Mouse (Mus musculus): ENCODE measurements around the gene Trim17. TPM values are rescaled to one million over a fixed set of nuclear protein-coding genes. Genes with fewer than 3 reads are reported as not detected.
A peak's percentile ranks its signal among the peaks of the same experiment; 100 is the strongest.

Gene Trim17
- polyA plus RNA-seq, 1 experiment from 2014 or later, result 0.16 TPM

DNA sequence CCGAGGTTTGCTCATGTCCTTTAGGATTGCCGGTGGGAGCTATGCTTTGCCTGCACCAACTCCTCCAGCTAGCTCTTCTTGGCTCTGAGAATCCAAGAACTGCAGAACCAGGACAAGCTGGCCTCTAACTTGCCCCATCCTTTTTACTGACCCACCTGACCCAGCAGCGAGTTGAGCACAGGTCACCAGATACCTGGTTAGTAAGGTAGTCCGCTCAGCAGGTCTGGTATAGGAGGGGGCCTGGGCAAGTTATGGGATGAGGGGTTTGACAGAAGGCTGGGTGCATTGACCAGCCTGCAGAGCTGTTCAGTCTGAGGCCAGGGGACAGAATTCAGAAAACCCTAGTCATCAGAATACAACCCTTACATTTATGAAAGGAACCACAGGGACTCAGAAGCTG, 25.4 kb upstream of the Trim17 start:
- Histone ChIP-seq H3K27me3 (replicated peaks) (no peaks in the 10 kb centered on the region), H3K9ac (no peak overlapping the region), H3K4me2 (replicated peaks) (no peak overlapping the region), H3K27ac (no peak overlapping the region), H3K4me3 (replicated peaks) (no peak overlapping the region), H3K36me3 (peaks cover 21% of the 10 kb centered on the region), H3K9me3 (no peaks in the 10 kb centered on the region), H3K4me1 (replicated peaks) (0 out of 2 replicates have a peak, but pooled peaks cover 10% of the 10 kb centered on the region)
- 74% methylated on average over 3 of the region's 4 CpGs for whole genome bisulfite sequencing
- ATAC-seq, result no peak

DNA sequence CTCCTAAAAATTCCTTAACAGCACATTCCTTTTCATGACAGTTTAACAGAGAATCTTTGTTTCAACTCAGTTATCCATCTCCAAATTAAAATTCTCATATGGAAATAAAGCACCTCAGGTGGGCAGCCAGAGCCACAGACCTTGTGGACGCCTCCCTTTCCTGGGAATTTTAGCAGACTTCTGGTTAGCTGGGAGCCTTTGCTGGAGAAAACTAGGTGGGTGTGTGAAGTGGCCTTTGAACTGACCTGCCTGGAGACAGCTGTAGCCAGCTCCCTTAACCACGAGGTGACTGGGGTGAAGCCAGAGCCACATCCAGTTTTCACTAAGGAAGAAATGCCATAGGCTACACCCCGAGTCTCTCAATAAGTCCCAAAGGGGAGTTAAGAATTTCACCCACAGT, 24.8 kb upstream of the Trim17 start:
- Histone ChIP-seq H3K9ac (no peak overlapping the region), H3K9me3 (no peaks in the 10 kb centered on the region), H3K27ac (no peak overlapping the region), H3K4me1 (replicated peaks) (0 out of 2 replicates have a peak, but pooled peaks cover 10% of the 10 kb centered on the region), H3K4me3 (replicated peaks) (no peak overlapping the region), H3K27me3 (replicated peaks) (no peaks in the 10 kb centered on the region), H3K36me3 (peaks cover 21% of the 10 kb centered on the region), H3K4me2 (replicated peaks) (no peak overlapping the region)
- no peak for ATAC-seq
- whole genome bisulfite sequencing, result 41% methylated on average over 3 of the region's 3 CpGs

DNA sequence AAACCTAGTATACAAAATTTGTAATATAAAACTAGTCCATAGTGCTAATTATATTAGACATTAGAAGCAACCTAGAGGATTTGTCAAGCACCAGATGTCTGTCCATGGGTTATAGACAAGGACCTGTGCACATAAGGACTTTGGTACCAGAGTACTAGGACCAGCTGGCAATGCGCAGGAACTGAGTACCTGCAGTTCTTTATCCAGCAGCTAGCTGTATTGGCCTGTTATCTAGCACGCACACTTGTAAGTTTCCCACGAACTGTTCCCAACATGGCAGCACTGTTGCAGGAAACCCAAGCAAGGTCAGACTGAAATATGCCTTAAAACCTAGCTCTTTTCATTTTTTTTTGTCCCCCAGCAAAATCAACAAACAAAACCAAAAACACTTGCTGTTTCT, 24.2 kb upstream of the Trim17 start:
- Histone ChIP-seq H3K9ac (no peak overlapping the region), H3K4me3 (replicated peaks) (no peak overlapping the region), H3K4me1 (replicated peaks) (0 out of 2 replicates have a peak, but pooled peaks cover 10% of the 10 kb centered on the region), H3K27ac (no peak overlapping the region), H3K36me3 (peaks cover 21% of the 10 kb centered on the region), H3K9me3 (no peaks in the 10 kb centered on the region), H3K27me3 (replicated peaks) (no peaks in the 10 kb centered on the region), H3K4me2 (replicated peaks) (no peak overlapping the region)
- WGBS, result 82% methylated on average over 3 of the region's 3 CpGs
- no peak for ATAC-seq

DNA sequence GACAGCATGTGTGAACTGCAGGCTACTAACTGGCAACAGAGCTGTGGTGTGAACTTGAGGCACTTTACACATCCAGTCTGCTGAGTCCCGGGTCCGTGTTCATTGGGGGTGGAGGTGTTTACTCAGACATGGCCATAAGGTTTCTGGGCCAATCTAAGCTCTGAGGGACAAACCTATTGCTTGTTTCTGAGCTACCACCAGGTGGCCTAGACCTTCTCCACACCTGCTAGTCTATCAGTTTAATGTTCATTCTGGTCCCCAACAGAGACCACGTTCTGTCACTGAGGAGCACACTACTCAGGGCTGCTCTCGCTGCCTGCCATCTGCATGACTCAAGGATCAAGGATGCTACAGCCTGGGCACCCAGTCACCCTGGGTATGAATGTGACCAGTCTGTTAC, 22.9 kb upstream of the Trim17 start:
- H3K4me1 ChIP-seq (replicated peaks), result 0 out of 2 replicates have a peak, but pooled peaks cover 10% of the 10 kb centered on the region
- no peaks in the 10 kb centered on the region for H3K27me3 ChIP-seq (replicated peaks)
- 56% methylated on average over 4 of the region's 4 CpGs for WGBS
- ATAC-seq, result no peak
- H3K4me3 ChIP-seq (replicated peaks), result no peak overlapping the region
- H3K4me2 ChIP-seq (replicated peaks), result no peak overlapping the region
- peaks cover 21% of the 10 kb centered on the region for H3K36me3 ChIP-seq
- no peaks in the 10 kb centered on the region for H3K9me3 ChIP-seq
- H3K27ac ChIP-seq, result no peak overlapping the region
- no peak overlapping the region for H3K9ac ChIP-seq

DNA sequence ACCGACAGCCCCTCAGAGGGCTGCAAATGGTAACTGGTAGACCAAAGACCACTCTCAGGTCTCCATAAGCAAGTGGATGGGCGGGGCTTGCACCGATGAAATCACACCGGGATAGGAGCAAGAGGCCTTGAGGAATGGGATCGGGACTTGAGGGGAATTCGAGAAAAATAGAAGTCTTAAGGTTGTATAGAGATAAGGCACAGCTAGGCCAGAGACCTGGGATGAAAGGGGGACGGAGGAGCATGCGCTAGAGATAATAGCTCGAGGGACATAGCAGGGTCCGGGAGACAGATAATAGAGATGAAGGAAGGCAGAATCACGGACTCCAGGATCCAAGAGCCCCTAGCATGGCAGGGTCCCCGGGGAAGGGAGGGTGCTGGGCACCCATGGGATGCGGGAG, 16.6 kb upstream of the Trim17 start:
- Histone ChIP-seq H3K4me1 (replicated peaks) (peaks cover 15% of the 10 kb centered on the region), H3K4me2 (replicated peaks) (peak overlapping the region; percentile 84)

DNA sequence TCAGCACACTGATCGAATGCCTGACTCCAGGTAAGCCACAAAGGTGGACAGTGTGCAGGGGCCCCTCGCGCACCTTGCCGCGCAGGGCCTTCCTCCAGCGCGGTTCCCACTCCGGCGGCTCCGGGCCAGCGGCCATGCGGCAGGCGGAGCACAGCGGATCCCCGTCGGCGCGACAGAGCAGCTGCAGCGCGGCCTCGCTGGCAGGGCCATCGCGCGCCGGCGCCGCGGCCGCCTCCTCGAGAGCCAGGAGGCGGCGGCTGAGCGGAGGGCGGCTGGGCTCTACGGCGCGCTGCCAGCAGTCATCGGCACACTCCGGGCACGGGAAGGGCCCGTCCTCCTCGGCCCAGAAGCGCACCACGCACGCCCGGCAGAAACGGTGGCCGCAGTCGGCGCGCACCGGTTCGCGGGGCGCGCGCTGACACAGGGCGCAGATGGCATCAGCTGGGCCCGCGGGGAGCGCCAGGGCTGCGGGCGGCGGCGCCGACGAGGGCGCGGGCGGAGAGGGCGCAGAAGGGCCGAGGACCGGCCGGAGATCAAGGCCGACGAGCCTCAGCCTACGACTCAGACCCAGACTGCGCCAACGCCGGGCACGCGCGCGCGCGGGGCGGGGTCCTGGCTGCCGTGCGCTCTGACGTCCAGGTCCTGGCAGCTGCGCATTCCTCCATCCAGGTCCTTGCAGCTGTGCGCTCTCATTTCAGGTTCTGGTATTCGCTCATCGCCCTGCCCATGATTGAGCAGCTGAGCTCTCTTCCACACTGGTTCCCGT, 16.0 kb upstream of the Trim17 start, which contains the start of gene Rnf187:
Rnf187 (minus strand) TSS at position 595 of the 766 bp plus-strand sequence.
- WGBS, result under 1% methylated on average over 92 of the region's 95 CpGs
- peak within 1 kb of the TSS; percentile 97 for H3K9ac ChIP-seq

More for the DNA sequence above, 16.6 kb upstream of the Trim17 start:
- H3K9ac ChIP-seq, result peak overlapping the region; percentile 97
- no peaks in the 10 kb centered on the region for H3K9me3 ChIP-seq
- H3K27ac ChIP-seq, result peak overlapping the region; percentile 94
- peaks cover 12% of the 10 kb centered on the region for H3K36me3 ChIP-seq
- H3K4me3 ChIP-seq (replicated peaks), result peak overlapping the region; percentile 100
- no peaks in the 10 kb centered on the region for H3K27me3 ChIP-seq (replicated peaks)
- under 1% methylated on average over 13 of the region's 13 CpGs for WGBS
- ATAC-seq, result 0 out of 2 replicates have a peak, but pooled peaks have one; percentile 7

DNA sequence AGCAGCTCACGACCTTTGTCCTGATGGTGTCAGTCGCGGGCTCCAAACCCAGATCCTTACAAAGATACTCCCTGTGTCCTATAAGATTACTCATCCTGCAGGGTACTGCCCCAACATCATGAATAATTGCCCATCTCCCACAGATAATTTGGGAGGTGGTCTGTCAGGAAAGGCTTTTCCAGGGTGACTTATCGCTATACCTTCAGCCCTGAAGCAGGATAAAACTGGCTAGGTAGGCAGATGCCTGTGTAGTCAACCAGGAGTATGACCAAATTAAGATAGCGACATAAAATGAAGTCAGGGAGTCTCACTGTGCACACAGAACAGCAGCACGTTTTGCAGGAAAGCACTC, 15.4 kb upstream of the Trim17 start:
- H3K36me3 ChIP-seq, result 0 out of 2 replicates have a peak, but pooled peaks cover under 1% of the 10 kb centered on the region
- WGBS, result 12% methylated on average over 6 of the region's 6 CpGs
- H3K27me3 ChIP-seq (replicated peaks), result no peaks in the 10 kb centered on the region
- H3K9ac ChIP-seq, result peak overlapping the region; percentile 97
- H3K9me3 ChIP-seq, result no peaks in the 10 kb centered on the region
- 0 out of 2 replicates have a peak, but pooled peaks have one; percentile 5 for ATAC-seq
- peak overlapping the region; percentile 84 for H3K4me2 ChIP-seq (replicated peaks)
- peak overlapping the region; percentile 100 for H3K4me3 ChIP-seq (replicated peaks)
- H3K27ac ChIP-seq, result peak overlapping the region; percentile 94
- H3K4me1 ChIP-seq (replicated peaks), result peaks cover 15% of the 10 kb centered on the region

More for the DNA sequence above, 16.0 kb upstream of the Trim17 start, which contains the start of gene Rnf187:
- no peaks in the 10 kb centered on the region for H3K9me3 ChIP-seq
- peak; percentile 98 for ATAC-seq
- H3K4me3 ChIP-seq (replicated peaks), result peak within 1 kb of the TSS; percentile 100
- H3K36me3 ChIP-seq, result peaks cover 6% of the 10 kb centered on the region
- H3K27ac ChIP-seq, result peak within 1 kb of the TSS; percentile 94
- H3K4me1 ChIP-seq (replicated peaks), result peaks cover 15% of the 10 kb centered on the region
- no peaks in the 10 kb centered on the region for H3K27me3 ChIP-seq (replicated peaks)
- H3K4me2 ChIP-seq (replicated peaks), result peak within 1 kb of the TSS; percentile 84

DNA sequence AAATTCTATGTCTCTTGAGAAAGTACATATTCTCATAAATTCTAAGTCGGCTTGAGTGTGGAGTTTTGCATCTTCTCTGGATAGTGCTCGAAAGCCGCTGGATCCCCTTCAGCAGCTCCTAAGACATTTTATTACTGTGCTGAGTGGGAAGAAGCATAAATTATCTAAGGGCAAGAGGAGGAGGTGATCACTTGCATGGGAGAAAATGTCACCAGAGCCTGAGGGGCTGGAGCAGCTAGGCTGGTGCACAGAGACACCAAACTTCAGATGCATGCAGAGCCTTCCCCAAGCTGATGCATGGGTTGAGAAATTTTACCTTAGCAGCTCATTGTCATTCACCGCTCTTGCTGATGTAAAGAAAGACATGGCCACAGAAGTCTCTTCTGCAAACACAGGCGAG, 10.3 kb upstream of the Trim17 start:
- WGBS, result 69% methylated on average over 5 of the region's 5 CpGs
- no peaks in the 10 kb centered on the region for H3K9me3 ChIP-seq
- no peak overlapping the region for H3K9ac ChIP-seq
- no peak for ATAC-seq
- no peaks in the 10 kb centered on the region for H3K36me3 ChIP-seq
- H3K27me3 ChIP-seq (replicated peaks), result no peaks in the 10 kb centered on the region
- H3K4me2 ChIP-seq (replicated peaks), result no peak overlapping the region
- H3K4me3 ChIP-seq (replicated peaks), result no peak overlapping the region
- no peak overlapping the region for H3K27ac ChIP-seq
- peaks cover 4% of the 10 kb centered on the region; the same call in 1 of the 2 replicates for H3K4me1 ChIP-seq (replicated peaks)

DNA sequence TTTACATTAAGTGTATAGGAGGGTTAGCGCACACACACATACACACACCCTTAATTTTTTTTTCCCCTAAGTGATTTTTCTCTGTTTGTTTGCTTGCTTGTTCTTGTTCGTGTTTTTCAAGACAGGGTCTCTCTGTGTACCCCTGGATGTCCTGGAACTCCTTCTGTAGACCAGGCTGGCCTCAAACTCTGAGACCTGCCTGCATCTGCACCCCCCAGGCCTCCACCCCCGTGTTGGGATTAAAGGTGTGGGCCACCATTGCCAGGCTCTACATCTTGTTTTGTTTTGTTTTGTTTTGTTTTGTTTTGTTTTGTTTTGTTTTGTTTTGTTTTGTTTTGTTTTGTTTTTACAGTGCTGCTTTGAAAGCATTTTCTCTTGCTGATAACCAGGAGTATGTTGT, 7.2 kb upstream of the Trim17 start:
- WGBS, result 78% methylated on average over 3 of the region's 3 CpGs
- H3K27ac ChIP-seq, result no peak overlapping the region
- H3K4me2 ChIP-seq (replicated peaks), result no peak overlapping the region; the same call in 1 of the 2 replicates
- H3K4me1 ChIP-seq (replicated peaks), result peaks cover 4% of the 10 kb centered on the region; the same call in 1 of the 2 replicates
- no peaks in the 10 kb centered on the region for H3K27me3 ChIP-seq (replicated peaks)
- H3K36me3 ChIP-seq, result no peaks in the 10 kb centered on the region
- ATAC-seq, result no peak
- no peak overlapping the region for H3K4me3 ChIP-seq (replicated peaks)
- no peak overlapping the region for H3K9ac ChIP-seq
- no peaks in the 10 kb centered on the region for H3K9me3 ChIP-seq

DNA sequence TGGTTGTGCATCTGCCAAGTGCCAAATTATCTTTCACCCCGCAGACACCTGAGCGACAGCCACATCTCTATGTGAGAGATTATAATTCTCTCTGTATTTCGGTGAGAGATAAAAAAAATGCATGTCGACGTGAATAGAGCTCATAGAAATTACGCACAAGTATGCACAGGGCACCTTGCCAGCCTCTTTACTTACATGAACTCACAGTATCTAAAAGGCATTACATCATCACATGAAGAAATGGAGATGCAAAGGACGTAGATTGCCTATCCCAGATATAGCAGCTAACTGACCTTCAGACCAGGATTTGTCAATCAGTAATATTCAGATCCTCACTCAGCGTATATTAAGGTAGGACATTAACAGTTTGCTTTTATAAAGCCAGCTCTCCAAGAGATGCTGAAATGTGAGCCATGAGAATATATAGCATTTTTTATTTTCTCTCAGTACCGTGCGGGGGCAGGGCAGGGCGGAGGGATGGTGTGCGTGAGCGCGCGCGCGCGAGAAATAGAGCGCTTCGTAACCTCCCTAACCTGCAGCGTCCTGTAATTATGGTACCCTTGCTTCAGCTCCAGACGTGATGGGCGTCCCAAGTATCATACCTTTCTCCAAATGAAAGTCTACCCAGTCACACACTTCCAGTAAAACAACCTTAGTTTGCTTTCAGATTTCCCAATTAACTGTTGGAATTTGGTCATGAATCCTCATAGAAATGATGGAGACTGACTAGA, 6.5 kb upstream of the Trim17 start:
- H3K4me2 ChIP-seq (replicated peaks), result peak overlapping the region; percentile 76
- 0 out of 2 replicates have a peak overlapping the region, but pooled peaks have one; percentile 6 for H3K9ac ChIP-seq
- H3K36me3 ChIP-seq, result no peaks in the 10 kb centered on the region
- no peaks in the 10 kb centered on the region for H3K9me3 ChIP-seq
- H3K4me3 ChIP-seq (replicated peaks), result peak overlapping the region; percentile 48
- H3K4me1 ChIP-seq (replicated peaks), result peaks cover 4% of the 10 kb centered on the region; the same call in 1 of the 2 replicates
- no peaks in the 10 kb centered on the region for H3K27me3 ChIP-seq (replicated peaks)
- H3K27ac ChIP-seq, result peak overlapping the region; percentile 75
- 13% methylated on average over 23 of the region's 23 CpGs for WGBS
- peak; percentile 65 for ATAC-seq

DNA sequence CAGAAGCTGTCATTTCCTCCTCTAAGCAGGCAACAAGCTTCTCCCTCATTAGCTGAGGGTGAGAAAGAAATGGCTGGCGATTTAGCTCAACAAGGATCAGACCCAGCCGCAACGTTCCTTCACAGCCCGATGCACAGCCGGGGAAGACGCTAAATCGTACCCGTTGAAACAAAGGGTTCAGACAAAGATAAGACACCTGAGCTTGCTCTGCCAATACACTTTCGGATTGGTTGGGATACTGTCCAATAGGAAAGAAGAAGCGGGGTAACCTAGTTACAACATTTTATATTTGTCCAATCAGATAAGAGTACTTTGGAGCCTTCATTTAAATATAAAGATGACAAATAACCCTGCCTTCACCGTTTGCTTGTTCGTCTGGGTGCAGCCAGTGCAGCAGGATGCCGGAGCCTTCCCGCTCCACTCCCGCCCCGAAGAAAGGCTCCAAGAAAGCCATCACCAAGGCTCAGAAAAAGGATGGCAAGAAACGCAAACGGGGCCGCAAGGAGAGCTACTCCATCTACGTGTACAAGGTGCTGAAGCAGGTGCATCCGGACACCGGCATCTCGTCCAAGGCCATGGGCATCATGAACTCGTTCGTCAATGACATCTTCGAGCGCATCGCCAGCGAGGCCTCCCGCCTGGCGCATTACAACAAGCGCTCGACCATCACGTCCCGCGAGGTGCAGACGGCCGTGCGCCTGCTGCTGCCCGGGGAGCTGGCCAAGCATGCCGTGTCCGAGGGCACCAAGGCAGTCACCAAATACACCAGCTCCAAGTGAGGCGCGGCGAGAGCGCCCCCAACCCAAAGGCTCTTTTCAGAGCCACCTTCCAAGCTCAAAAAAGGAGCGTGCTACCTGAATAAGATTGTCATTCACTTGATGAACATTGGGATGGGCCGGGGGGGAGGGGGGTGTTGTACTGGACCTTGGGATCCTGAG, 5.7 kb upstream of the Trim17 start, which contains the start of gene Hist3h2ba:
Hist3h2ba (plus strand) TSS at position 379 of the 938 bp plus-strand sequence.
- peak within 1 kb of the TSS; percentile 56 for H3K9ac ChIP-seq
- ATAC-seq, result peak; percentile 92
- H3K9me3 ChIP-seq, result no peaks in the 10 kb centered on the region
- H3K4me1 ChIP-seq (replicated peaks), result peaks cover 10% of the 10 kb centered on the region
- under 1% methylated on average over 48 of the region's 48 CpGs for WGBS
- H3K27me3 ChIP-seq (replicated peaks), result no peaks in the 10 kb centered on the region
- H3K4me3 ChIP-seq (replicated peaks), result peak within 1 kb of the TSS; percentile 48
- H3K36me3 ChIP-seq, result no peaks in the 10 kb centered on the region
- H3K27ac ChIP-seq, result peak within 1 kb of the TSS; percentile 85
- H3K4me2 ChIP-seq (replicated peaks), result peak within 1 kb of the TSS; percentile 76
